Mouse (Mus musculus) layer of hippocampus, adult 18-20 months (tissue): ENCODE results near the gene Top2a. TPM values are rescaled to one million over a fixed set of nuclear protein-coding genes. Genes with fewer than 3 reads are reported as not detected.
"Not testable (repeated sequence)": the region's sequence is repeated elsewhere in the genome, so short reads cannot be mapped to it uniquely, and the experiment has no call there.

Experiments
- DNase-seq, 2 experiments: peaks; one replicate each; pipeline ENCODE4 v3.0.0; 2022; ENCODE audit warnings: low spot score in 2 of 2
- total RNA-seq, 2 experiments: library from RNA; stranded (reverse); gene quantifications; 2 replicates each; pipeline ENCODE4 v1.2.3; 2021

Gene Top2a
- total RNA-seq, 2 experiments from 2014 or later = 0.52 to 0.96 TPM

- DNase-seq = no peak
Observed at GRCm38 (mm10) chr11:99041051-99041729, 17.2 kb upstream of the Top2a start, which contains the start of gene Igfbp4. Gene Igfbp4, plus strand, starts transcription at chr11:99041244.

DNA sequence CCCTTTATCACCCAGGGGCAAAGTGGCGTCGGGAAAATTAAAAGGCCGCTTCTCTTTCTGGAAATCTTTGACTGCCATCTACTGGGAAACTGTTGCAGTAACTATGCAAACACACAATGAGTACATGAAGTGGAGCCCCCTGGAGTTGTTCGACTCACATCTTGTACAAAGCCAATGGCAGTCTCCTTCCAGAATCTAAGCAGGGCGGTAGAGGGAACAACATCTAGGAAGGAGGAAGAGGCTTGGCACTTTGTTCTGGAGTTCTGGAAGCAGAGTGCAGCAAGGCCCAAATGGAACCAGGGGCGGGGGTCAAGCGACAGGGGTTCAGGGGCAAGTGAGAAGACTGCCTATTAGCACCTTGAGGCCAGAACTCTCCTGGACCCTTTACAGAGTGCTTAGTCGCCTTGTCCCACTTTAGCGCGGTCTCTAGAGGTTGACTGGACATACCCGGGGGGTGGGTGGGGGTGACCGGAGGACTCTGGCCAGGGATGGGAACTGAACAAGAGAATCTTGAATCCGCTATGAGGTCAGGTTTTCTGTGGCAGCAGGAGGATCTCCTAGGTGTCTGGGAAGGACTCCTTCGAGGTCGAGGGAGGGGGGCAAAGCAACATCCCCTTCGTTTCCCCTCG, 16.5 kb upstream of the Top2a start:
- DNase-seq = peak in 1 of 2 experiments; percentile 56

- DNase-seq = peak; percentile 55 to 80
Observed at GRCm38 (mm10) chr11:99039782-99040181, 15.8 kb upstream of the Top2a start.

GRCm38 (mm10) chr11:99036254-99036653, 12.3 kb upstream of the Top2a start:
- no peak for DNase-seq

- DNase-seq = no peak
Observed at GRCm38 (mm10) chr11:99035350-99035749, 11.4 kb upstream of the Top2a start.

GRCm38 (mm10) chr11:99026899-99027440, 3.0 kb upstream of the Top2a start:
- DNase-seq = no peak

- no peak for DNase-seq
Observed at GRCm38 (mm10) chr11:99025878-99026277, 1.9 kb upstream of the Top2a start.

DNA sequence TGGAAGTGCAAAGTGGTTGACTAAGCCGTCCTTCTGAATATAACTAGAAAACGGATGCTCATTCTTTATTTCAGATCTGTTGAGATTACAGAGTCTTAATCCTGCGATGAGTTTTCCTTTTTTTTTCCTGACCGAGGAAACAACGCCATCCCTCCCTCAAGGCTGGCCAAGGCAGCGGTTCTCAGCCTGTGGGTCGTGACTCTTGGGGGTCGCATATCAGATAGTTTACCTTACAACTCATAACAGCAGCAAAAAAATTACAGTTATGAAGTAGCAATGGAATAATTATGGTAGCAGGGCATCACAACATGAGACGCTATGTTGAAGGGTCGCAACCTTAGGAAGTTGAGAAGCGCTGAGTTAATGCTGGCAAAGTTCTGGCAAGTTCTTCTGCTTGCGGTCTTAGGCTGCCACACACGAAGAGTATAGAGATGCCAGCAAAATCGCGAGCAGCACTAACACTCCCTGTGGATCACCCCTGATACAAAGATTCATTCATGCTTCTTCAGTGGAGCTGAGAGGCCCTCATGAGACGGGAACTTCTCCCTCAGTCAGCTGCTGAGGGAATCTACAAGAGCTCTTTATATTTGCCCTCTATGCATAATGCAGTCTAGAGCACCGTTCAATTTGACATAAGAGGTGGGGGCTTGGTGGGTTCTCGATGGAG, 612 bp upstream of the Top2a start:
- no peak for DNase-seq

DNA sequence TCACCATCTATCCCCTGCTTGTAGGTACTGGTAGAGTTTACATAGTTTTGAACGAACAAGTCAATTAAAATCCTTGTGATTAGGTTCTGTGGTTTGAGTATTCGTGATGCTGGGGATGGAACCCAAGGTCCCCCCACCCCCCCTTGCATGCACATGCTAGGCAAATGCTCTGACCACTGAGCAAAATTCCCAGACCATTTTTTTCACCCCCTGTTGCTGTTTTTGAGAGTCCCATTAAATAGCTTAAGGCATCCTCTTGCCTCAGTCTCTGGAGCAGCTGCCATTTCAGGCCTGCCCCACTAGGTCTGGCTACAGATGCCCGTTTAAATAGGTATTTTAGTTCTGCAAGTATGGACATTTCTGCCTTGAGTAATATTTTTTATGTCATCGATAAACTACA, 895 bp downstream of the Top2a start:
- DNase-seq = no peak

GRCm38 (mm10) chr11:99022384-99022933, 1.5 kb downstream of the Top2a start:
- DNase-seq = no peak

- no peak for DNase-seq
Observed at GRCm38 (mm10) chr11:99019844-99020243, 4.1 kb downstream of the Top2a start.

DNA sequence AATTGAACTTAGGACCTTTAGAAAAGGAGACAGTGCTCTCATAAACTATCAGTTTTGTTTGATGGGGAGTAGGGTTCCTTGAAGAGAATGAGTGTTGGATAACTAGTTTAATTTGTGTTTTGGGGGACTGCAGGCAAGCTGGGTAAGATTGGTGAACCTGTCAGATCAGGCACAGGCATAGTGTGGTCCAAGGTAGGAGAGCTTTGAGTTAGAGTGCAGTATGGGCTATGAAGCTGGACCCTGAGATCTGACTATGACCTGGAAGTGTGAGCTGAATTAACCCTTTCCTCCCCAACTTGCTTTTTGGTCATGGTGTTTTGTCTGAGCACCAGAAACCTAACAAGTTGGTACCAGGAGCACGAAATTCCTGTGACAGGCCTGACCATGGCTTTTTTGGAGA, 10.1 kb downstream of the Top2a start:
- DNase-seq = no peak

DNA sequence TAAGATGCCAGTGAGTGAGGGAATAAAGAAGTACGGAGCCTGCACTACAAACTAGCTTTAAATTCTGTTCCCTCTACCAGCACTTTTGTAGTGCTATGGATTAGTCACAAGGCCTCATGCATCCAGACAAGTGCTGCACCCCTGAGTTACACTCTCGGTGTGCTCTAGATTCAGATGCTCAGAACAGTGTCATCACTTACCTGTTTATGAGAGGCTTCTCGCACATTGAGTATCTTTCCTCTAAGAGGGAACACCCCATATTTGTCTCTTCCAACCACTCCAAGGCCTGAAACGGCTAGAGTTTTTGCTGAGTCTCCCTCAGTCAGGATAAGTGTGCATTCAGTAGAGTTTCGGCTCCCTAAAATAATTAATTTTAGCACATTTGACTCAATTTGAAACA, 13.3 kb downstream of the Top2a start:
- DNase-seq = no peak

- DNase-seq = no peak
Observed at GRCm38 (mm10) chr11:99010124-99010523, 13.9 kb downstream of the Top2a start.

DNA sequence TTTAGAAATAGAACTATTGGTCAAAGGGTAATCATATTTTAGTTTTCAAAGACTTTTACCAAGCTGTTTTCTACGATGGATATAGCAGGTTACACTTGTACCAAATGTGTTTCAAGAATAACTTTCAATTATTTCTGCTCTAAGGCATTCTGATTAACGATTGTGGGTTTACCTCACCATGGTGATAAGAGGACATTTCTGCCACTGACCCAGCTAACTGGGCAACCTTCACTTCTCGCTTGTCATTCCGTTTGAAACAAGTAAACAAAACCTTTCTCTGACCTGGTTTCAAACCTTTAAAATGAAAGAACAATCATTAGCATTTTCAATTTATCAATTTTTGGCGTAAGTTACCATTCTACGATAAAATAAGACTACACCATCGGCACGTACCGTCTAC, 17.2 kb downstream of the Top2a start:
- no peak for DNase-seq

DNA sequence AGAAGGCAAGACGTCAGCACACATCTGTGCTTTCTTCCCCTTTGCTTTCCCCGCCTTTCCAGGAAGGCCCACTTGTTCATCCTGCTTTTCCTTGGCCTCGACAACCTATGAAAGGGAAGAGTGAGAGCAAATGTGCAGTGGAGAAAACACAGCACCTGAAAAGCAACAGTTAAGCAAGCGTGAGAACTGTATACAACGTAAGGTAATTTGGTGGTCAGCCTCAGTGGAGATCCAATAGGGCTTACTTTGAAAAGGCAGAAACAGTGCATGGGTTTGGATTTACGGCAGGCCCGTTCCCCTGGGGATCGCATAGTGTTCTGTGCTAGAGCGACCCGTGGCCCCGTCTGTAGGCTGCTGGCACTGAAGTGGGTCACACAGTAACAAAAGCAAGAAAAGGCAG, 24.7 kb downstream of the Top2a start:
- DNase-seq = no peak

- DNase-seq = no peak
Observed at GRCm38 (mm10) chr11:98998776-98999175, 25.2 kb downstream of the Top2a start.

GRCm38 (mm10) chr11:98997659-98998058, 26.3 kb downstream of the Top2a start:
- no peak for DNase-seq

DNA sequence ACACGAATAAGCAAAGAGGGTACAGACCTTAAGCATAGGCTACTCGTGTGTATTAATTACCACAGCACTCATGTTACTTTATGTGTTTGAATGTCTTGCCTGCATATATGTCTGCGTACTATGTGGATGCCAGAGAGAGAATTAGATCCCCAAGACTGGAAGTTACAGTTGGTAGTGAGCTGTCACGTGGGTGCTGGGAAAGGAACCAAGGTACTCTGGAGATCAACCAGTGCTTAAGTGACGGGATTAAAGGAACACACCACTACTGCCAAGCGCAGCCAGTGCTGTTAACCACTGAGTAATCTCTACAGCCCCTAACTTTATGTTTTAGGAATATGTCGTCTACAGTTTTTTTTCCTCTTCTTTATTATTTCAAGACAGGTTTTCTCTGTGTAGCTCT, 28.0 kb downstream of the Top2a start:
- no peak for DNase-seq

- no peak for DNase-seq
Observed at GRCm38 (mm10) chr11:98990866-98991265, 33.1 kb downstream of the Top2a start.

DNA sequence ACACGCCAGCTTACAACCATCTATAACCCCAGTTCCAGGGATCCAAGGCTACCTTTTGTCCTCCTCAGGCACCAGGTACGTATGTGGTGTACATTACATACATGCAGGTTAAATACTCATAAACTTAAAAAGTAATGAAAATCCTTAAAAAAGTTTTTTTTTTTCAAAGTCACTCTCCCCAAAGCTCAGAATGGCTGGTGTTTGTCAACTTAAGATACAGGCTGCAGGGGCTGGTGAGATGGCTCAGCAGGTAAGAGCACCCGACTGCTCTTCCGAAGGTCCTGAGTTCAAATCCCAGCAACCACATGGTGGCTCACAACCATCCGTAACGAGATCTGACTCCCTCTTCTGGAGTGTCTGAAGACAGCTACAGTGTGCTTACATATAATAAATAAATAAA, 35.7 kb downstream of the Top2a start:
- DNase-seq = not testable (repeated sequence)

DNA sequence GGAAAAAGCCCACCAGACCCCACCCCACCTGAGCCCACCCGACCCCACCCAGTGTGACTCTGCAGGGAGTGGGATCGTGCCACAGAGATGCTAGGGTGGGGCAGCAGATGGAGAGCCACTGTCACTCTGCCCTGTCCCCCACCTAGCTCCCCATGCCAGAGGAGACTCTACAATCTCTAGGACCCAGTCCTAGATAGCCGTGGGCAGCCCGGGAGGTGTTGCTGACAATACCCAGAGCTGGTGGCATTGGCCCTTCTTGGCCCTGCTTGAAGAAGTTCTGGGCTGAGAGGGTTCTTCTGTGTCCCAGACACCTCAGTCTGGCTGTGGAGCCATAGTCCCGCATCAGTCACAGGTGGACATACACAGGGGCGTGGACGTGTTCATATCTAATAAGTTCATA, 38.4 kb downstream of the Top2a start:
- DNase-seq = no peak
